Mouse (Mus musculus) intestine, embryonic 16.5 days (tissue): Measurements from ENCODE around the gene Gm20521. TPM values are rescaled to one million over a fixed set of nuclear protein-coding genes. Genes with fewer than 3 reads are reported as not detected.
A peak's percentile ranks its signal among the peaks of the same experiment; 100 is the strongest.

ENCODE experiments used
- ATAC-seq: fragments of 200-750 bp; cut with Nextera tagmentation; 2 replicates; pipeline ENCODE4 v1.8.0; 2017; ENCODE audit warnings: moderate TSS enrichment, moderate library complexity
- H3K27ac ChIP-seq: fragments of 300-500 bp; sonication (generic); 2 replicates; pipeline ENCODE4 v1.5.1; 2014; ENCODE audit warnings: mild to moderate bottlenecking, low read length
- H3K27me3 ChIP-seq: fragments of 300-500 bp; sonication (generic); replicated peaks from 2 replicates; pipeline ENCODE4 v1.6.1; 2014; ENCODE audit warnings: low read length, control low read depth, mixed read lengths; ENCODE audit not compliant: control insufficient read depth, insufficient read depth
- H3K36me3 ChIP-seq: fragments of 300-500 bp; sonication (generic); 2 replicates; pipeline ENCODE4 v1.6.1; 2014; ENCODE audit warnings: low read length, control low read depth; ENCODE audit not compliant: control insufficient read depth, insufficient read depth
- H3K4me1 ChIP-seq: fragments of 300-500 bp; sonication (generic); 2 replicates; pipeline ENCODE4 v1.6.1; 2014; ENCODE audit warnings: low read length, control low read depth, mixed read lengths; ENCODE audit not compliant: control insufficient read depth, insufficient read depth
- H3K4me2 ChIP-seq: fragments of 300-500 bp; sonication (generic); 2 replicates; pipeline ENCODE4 v1.6.1; 2014; ENCODE audit warnings: low read depth, low read length, control low read depth
- H3K4me3 ChIP-seq: fragments of 300-500 bp; sonication (generic); 2 replicates; pipeline ENCODE4 v1.5.1; 2014; ENCODE audit warnings: mild to moderate bottlenecking, low read length
- H3K9ac ChIP-seq: fragments of 300-500 bp; sonication (generic); 2 replicates; pipeline ENCODE4 v1.6.1; 2014; ENCODE audit warnings: low read depth, low read length
- H3K9me3 ChIP-seq: fragments of 300-500 bp; sonication (generic); 2 replicates; pipeline ENCODE4 v1.6.1; 2016; ENCODE audit warnings: low read length, control low read depth; ENCODE audit not compliant: control insufficient read depth
- WGBS: fragments of 180-500 bp; shearing (Covaris S2); extraction: QIAGEN DNeasy Blood & Tissue Kit; methylation state at CpG from one replicate; pipeline ENCODE4 v1.1.7; 2014; 5-methylcytosine and 5-hydroxymethylcytosine counted together
- polyA plus RNA-seq: library from polyadenylated mRNA; unstranded; fragments of >200 nt; fragmentation: Nextera tagmentation; extraction: Ambion mirVana; gene quantifications from 2 replicates; pipeline ENCODE4 v1.2.1, GENCODE M21; 2015

Gm20521 gene
- polyA plus RNA-seq, 1 experiment from 2014 or later = 0.49 TPM

GRCm38 (mm10) chr14:54865626-54866025 lies 17.6 kb upstream of the Gm20521 start:
- no peaks in the 10 kb centered on the region for H3K27me3 ChIP-seq
- no peak for ATAC-seq
- no peak overlapping the region for H3K27ac ChIP-seq
- 71% methylated on average over 5 of the region's 5 CpGs for WGBS
- H3K9ac ChIP-seq = no peak overlapping the region
- H3K4me2 ChIP-seq = no peak overlapping the region
- H3K36me3 ChIP-seq = no peaks in the 10 kb centered on the region
- peaks cover 2% of the 10 kb centered on the region; the same call in 1 of the 2 replicates for H3K4me1 ChIP-seq
- no peak overlapping the region for H3K4me3 ChIP-seq
- no peaks in the 10 kb centered on the region for H3K9me3 ChIP-seq

GRCm38 (mm10) chr14:54866268-54866667 lies 17.0 kb upstream of the Gm20521 start:
- Histone ChIP-seq H3K4me3 (no peak overlapping the region), H3K9ac (no peak overlapping the region), H3K4me1 (peaks cover 2% of the 10 kb centered on the region; the same call in 1 of the 2 replicates), H3K9me3 (no peaks in the 10 kb centered on the region), H3K36me3 (no peaks in the 10 kb centered on the region), H3K27me3 (no peaks in the 10 kb centered on the region), H3K4me2 (no peak overlapping the region), H3K27ac (no peak overlapping the region)
- WGBS = 43% methylated on average over 3 of the region's 3 CpGs
- ATAC-seq = no peak

- H3K9me3 ChIP-seq = no peaks in the 10 kb centered on the region
- no peak overlapping the region for H3K4me3 ChIP-seq
- no peak overlapping the region for H3K27ac ChIP-seq
- no peaks in the 10 kb centered on the region for H3K36me3 ChIP-seq
- no peak overlapping the region for H3K4me2 ChIP-seq
- H3K9ac ChIP-seq = no peak overlapping the region
- no peaks in the 10 kb centered on the region for H3K27me3 ChIP-seq
- ATAC-seq = no peak
- peaks cover 2% of the 10 kb centered on the region; the same call in 1 of the 2 replicates for H3K4me1 ChIP-seq
- 55% methylated on average over 5 of the region's 5 CpGs for WGBS
Measured at GRCm38 (mm10) chr14:54866936-54867335, 16.3 kb upstream of the Gm20521 start.

- 82% methylated on average over 4 of the region's 4 CpGs for WGBS
- Histone ChIP-seq H3K4me2 (no peak overlapping the region), H3K27ac (no peak overlapping the region), H3K9ac (no peak overlapping the region), H3K4me1 (peaks cover 5% of the 10 kb centered on the region; the same call in 1 of the 2 replicates), H3K36me3 (no peaks in the 10 kb centered on the region), H3K27me3 (no peaks in the 10 kb centered on the region), H3K9me3 (no peaks in the 10 kb centered on the region), H3K4me3 (no peak overlapping the region)
- ATAC-seq = no peak
Measured at GRCm38 (mm10) chr14:54868026-54868425, 15.2 kb upstream of the Gm20521 start.

- Histone ChIP-seq H3K9ac (no peak within 1 kb of the TSS), H3K27me3 (no peaks in the 10 kb centered on the region), H3K4me2 (no peak within 1 kb of the TSS), H3K27ac (no peak within 1 kb of the TSS), H3K9me3 (no peaks in the 10 kb centered on the region), H3K4me1 (peaks cover 12% of the 10 kb centered on the region), H3K36me3 (no peaks in the 10 kb centered on the region), H3K4me3 (no peak within 1 kb of the TSS)
- 88% methylated on average over 5 of the region's 5 CpGs for WGBS
- ATAC-seq = no peak
Measured at GRCm38 (mm10) chr14:54870861-54871260, 12.4 kb upstream of the Gm20521 start, which contains the start of gene Homez. Gene Homez, minus strand, starts transcription at chr14:54870961.

GRCm38 (mm10) chr14:54874165-54874564 lies 9.1 kb upstream of the Gm20521 start:
- H3K9me3 ChIP-seq = no peaks in the 10 kb centered on the region
- H3K36me3 ChIP-seq = no peaks in the 10 kb centered on the region
- H3K9ac ChIP-seq = no peak overlapping the region
- no peak overlapping the region for H3K4me2 ChIP-seq
- no peak overlapping the region for H3K27ac ChIP-seq
- H3K27me3 ChIP-seq = no peaks in the 10 kb centered on the region
- peaks cover 12% of the 10 kb centered on the region for H3K4me1 ChIP-seq
- WGBS = 86% methylated on average over 3 of the region's 3 CpGs
- no peak overlapping the region for H3K4me3 ChIP-seq
- ATAC-seq = no peak

GRCm38 (mm10) chr14:54875844-54876538 lies 7.2 kb upstream of the Gm20521 start:
- no peaks in the 10 kb centered on the region for H3K36me3 ChIP-seq
- WGBS = 2% methylated on average over 36 of the region's 36 CpGs
- H3K4me1 ChIP-seq = peaks cover 12% of the 10 kb centered on the region
- peak; percentile 32; the same call in 1 of the 2 replicates for ATAC-seq
- peak overlapping the region; percentile 88 for H3K27ac ChIP-seq
- peak overlapping the region; percentile 82 for H3K4me3 ChIP-seq
- no peaks in the 10 kb centered on the region for H3K27me3 ChIP-seq
- peak overlapping the region; percentile 81 for H3K9ac ChIP-seq
- no peaks in the 10 kb centered on the region for H3K9me3 ChIP-seq
- peak overlapping the region; percentile 94 for H3K4me2 ChIP-seq

- no peaks in the 10 kb centered on the region for H3K27me3 ChIP-seq
- H3K4me1 ChIP-seq = peaks cover 12% of the 10 kb centered on the region
- under 1% methylated on average over 64 of the region's 72 CpGs for WGBS
- ATAC-seq = peak; percentile 94
- peak overlapping the region; percentile 81 for H3K9ac ChIP-seq
- H3K36me3 ChIP-seq = no peaks in the 10 kb centered on the region
- peak overlapping the region; percentile 88 for H3K27ac ChIP-seq
- no peaks in the 10 kb centered on the region for H3K9me3 ChIP-seq
- peak overlapping the region; percentile 94 for H3K4me2 ChIP-seq
- H3K4me3 ChIP-seq = peak overlapping the region; percentile 82
Measured at GRCm38 (mm10) chr14:54876539-54877047, 6.6 kb upstream of the Gm20521 start.

- no peaks in the 10 kb centered on the region for H3K27me3 ChIP-seq
- H3K4me3 ChIP-seq = peak within 1 kb of the TSS; percentile 82
- H3K9me3 ChIP-seq = no peaks in the 10 kb centered on the region
- peak; percentile 87 for ATAC-seq
- under 1% methylated on average over 56 of the region's 61 CpGs for WGBS
- H3K4me1 ChIP-seq = peaks cover 12% of the 10 kb centered on the region
- peak within 1 kb of the TSS; percentile 81 for H3K9ac ChIP-seq
- peak within 1 kb of the TSS; percentile 94 for H3K4me2 ChIP-seq
- no peaks in the 10 kb centered on the region for H3K36me3 ChIP-seq
- H3K27ac ChIP-seq = peak within 1 kb of the TSS; percentile 88
Measured at GRCm38 (mm10) chr14:54877048-54877715, 6.1 kb upstream of the Gm20521 start, which contains the start of gene Ppp1r3e. Gene Ppp1r3e, minus strand, starts transcription at chr14:54877550.
